Mouse (Mus musculus): ENCODE measurements around the gene Klhl41. TPM values are rescaled to one million over a fixed set of nuclear protein-coding genes. Genes with fewer than 3 reads are reported as not detected.

Gene Klhl41
- polyA plus RNA-seq, 1 experiment from 2014 or later = 0.13 TPM

DNA sequence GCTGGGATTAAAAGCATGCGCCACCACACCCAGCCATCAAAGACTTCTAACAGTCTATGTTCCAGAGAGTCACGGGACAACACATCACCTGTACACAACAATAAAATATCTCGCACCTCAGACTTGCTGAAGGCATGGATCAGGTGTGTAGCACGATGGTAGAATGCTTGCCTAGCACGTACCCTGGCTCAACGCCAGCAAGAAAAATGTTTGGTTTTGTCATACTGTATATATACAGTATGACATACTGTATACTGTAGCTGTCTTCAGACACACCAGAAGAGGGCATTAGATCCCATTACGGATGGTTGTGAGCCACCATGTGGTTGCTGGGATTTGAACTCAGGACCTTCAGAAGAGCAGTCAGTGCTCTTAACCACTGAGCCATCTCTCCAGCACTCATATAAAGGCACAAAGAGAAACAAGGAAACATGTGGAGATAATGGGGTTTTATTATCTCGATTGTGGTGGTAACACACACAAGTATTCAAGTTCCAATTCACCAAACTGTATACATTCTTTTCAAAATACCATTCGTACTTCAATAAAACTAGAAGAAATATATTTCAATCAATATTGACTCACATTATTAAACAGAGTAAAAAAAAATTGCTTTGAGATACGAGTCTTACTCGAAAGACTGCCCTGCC lies 24.8 kb upstream of the Klhl41 start:
- no peaks in the 10 kb centered on the region for H3K9me3 ChIP-seq (replicated peaks; ENCODE audit: control insufficient read depth, low read length)
- DNase-seq (ENCODE audit: low spot score) = no peak

DNA sequence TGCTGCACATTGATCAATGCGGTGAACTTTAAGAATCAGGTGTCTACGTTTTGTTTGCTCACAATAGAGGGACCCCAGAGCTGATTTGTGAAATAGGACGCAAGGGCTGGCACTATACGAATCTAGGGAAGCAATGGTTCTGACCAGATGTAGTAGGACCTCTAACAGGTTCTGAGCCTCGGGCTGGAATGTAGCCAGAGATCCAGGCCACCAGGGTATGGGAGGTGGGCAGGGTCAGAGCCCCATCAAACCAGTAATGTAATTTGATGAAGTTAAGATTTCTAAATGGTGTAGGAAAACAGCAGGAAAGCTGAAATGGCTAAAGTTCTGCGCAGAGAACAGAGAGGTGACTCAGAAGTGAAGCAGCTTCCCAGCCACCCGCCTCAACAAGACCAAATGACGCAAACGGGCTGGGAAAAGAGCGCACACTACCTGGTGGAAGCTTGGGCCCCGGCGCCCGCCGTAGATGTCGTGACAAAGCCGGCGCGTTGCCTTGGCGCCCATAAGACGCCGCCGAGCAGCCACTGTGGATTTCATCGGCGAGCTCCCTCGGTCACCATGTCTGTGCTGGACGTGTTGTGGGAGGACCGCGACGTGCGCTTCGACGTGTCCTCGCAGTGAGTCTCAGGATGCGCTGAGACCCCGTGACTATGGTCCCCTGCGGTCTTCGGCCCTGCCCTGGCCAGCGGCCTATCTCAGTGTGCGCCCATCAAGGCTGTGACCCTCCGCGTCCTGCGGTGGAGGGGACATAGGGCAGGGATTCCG lies 23.0 kb upstream of the Klhl41 start, which contains the start of gene Bbs5:
Gene Bbs5, plus strand, starts transcription at position 446 of the 765 bp plus-strand sequence.
- DNase-seq (ENCODE audit: low spot score) = peak; percentile 96
- no peaks in the 10 kb centered on the region for H3K27me3 ChIP-seq (replicated peaks; ENCODE audit: control insufficient read depth, insufficient read depth, low read length)
- WGBS = 3% methylated on average over 42 of the region's 43 CpGs
- ATAC-seq = peak; percentile 97
- H3K9ac ChIP-seq (ENCODE audit: low read length) = peak within 1 kb of the TSS; percentile 75
- H3K27ac ChIP-seq (ENCODE audit: low read depth, low read length) = no peak within 1 kb of the TSS
- H3K4me2 ChIP-seq (ENCODE audit: low read length) = peak within 1 kb of the TSS; percentile 72
- peak within 1 kb of the TSS; percentile 62 for H3K4me3 ChIP-seq (ENCODE audit: low read depth, low read length)
- no peaks in the 10 kb centered on the region for H3K36me3 ChIP-seq (ENCODE audit: control insufficient read depth, insufficient read depth, low read length)
- H3K9me3 ChIP-seq (replicated peaks; ENCODE audit: control insufficient read depth, low read length) = no peaks in the 10 kb centered on the region
- H3K4me1 ChIP-seq (ENCODE audit: control insufficient read depth, insufficient read depth, low read length) = peaks cover 3% of the 10 kb centered on the region

More for the DNA sequence above, 24.8 kb upstream of the Klhl41 start:
- Histone ChIP-seq H3K9ac (ENCODE audit: low read length) (no peak overlapping the region), H3K4me3 (ENCODE audit: low read depth, low read length) (no peak overlapping the region), H3K27me3 (replicated peaks; ENCODE audit: control insufficient read depth, insufficient read depth, low read length) (no peaks in the 10 kb centered on the region), H3K36me3 (ENCODE audit: control insufficient read depth, insufficient read depth, low read length) (no peaks in the 10 kb centered on the region), H3K4me1 (ENCODE audit: control insufficient read depth, insufficient read depth, low read length) (peaks cover 3% of the 10 kb centered on the region), H3K4me2 (ENCODE audit: low read length) (no peak overlapping the region), H3K27ac (ENCODE audit: low read depth, low read length) (no peak overlapping the region)
- 93% methylated on average over 11 of the region's 11 CpGs for WGBS
- ATAC-seq = no peak

DNA sequence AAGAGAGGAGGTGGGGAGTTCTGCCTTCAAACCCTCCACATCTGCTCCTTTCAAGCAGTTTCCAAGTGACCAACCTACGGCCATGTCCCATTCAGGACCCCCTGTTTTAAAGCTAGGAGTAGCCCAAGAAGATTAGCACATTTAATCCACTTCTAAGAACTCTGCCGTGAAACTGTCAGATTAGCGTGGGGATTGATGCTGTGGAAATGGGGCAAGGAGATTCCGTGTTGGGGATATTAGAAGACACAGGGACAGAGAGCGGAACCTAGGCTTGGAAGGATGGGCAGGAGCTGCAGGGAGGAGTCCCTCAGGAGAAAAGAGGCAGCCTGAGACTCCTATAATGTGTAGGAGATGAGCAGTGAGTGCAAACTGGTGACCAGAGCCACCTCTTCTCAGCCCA lies 20.2 kb upstream of the Klhl41 start:
- no peak overlapping the region for H3K9ac ChIP-seq (ENCODE audit: low read length)
- peaks cover 9% of the 10 kb centered on the region for H3K36me3 ChIP-seq (ENCODE audit: control insufficient read depth, insufficient read depth, low read length)
- H3K4me2 ChIP-seq (ENCODE audit: low read length) = no peak overlapping the region
- WGBS = 81% methylated on average over 5 of the region's 5 CpGs
- H3K4me1 ChIP-seq (ENCODE audit: control insufficient read depth, insufficient read depth, low read length) = peaks cover 3% of the 10 kb centered on the region
- DNase-seq (ENCODE audit: low spot score) (no peak), ATAC-seq (no peak)
- H3K4me3 ChIP-seq (ENCODE audit: low read depth, low read length) = no peak overlapping the region
- no peaks in the 10 kb centered on the region for H3K27me3 ChIP-seq (replicated peaks; ENCODE audit: control insufficient read depth, insufficient read depth, low read length)
- no peaks in the 10 kb centered on the region for H3K9me3 ChIP-seq (replicated peaks; ENCODE audit: control insufficient read depth, low read length)
- H3K27ac ChIP-seq (ENCODE audit: low read depth, low read length) = no peak overlapping the region

DNA sequence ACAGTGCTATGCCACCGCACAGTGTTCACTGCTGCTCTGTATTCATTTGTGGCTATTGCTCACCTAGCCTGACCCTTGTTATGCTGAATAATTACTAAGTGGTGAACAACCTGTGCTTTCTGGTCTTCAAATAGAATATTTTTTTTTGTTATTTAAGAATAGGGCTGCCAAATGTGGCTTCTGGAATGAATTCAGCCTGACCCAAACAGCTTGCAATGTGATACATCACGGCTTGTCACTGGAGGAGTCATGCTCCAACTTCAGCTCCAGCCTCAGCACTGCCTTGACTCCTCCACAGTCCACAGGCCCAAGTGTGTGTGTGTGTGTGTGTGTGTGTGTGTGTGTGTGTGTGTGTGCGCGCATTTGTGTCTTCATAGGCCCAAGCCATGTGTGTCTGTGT lies 10.6 kb upstream of the Klhl41 start:
- DNase-seq (ENCODE audit: low spot score) (no peak), ATAC-seq (no peak)
- Histone ChIP-seq H3K36me3 (ENCODE audit: control insufficient read depth, insufficient read depth, low read length) (peaks cover 44% of the 10 kb centered on the region), H3K9me3 (replicated peaks; ENCODE audit: control insufficient read depth, low read length) (no peaks in the 10 kb centered on the region), H3K4me3 (ENCODE audit: low read depth, low read length) (no peak overlapping the region), H3K27ac (ENCODE audit: low read depth, low read length) (no peak overlapping the region), H3K9ac (ENCODE audit: low read length) (no peak overlapping the region), H3K4me1 (ENCODE audit: control insufficient read depth, insufficient read depth, low read length) (no peaks in the 10 kb centered on the region), H3K4me2 (ENCODE audit: low read length) (no peak overlapping the region), H3K27me3 (replicated peaks; ENCODE audit: control insufficient read depth, insufficient read depth, low read length) (no peaks in the 10 kb centered on the region)
- WGBS = 96% methylated on average over 4 of the region's 4 CpGs

DNA sequence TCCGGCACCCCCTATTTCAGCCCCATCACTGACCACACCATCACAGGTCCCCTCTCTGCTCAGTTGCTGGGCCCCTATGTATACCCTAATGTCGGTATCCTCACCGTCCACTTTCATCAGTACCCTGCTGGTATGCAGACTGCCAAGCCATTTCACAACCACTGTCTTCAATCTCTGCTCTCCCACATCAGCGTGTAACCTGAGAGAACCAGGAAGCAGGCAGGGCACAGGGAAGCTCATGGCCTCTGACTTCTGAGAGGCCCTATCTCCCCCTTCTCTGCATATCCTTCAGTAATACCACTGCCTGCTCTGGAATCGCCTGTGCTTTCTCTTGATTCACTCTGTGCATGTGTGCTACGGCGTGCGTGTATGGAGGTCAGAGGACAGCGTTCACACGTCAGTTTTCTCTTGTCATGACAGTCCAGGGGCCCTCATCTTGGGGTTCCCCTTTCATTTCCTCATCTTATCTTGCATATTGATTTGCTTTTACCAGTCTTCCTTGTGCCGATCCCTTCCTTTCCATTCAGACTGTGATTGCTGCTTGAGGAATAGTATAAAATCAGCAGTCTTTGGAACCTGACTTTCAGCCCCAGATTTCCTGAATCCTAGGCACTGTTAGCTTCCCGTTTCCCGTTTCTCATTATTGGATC lies 6.0 kb upstream of the Klhl41 start:
- H3K27ac ChIP-seq (ENCODE audit: low read depth, low read length) = no peak overlapping the region
- no peak overlapping the region for H3K4me3 ChIP-seq (ENCODE audit: low read depth, low read length)
- H3K27me3 ChIP-seq (replicated peaks; ENCODE audit: control insufficient read depth, insufficient read depth, low read length) = no peaks in the 10 kb centered on the region
- H3K9me3 ChIP-seq (replicated peaks; ENCODE audit: control insufficient read depth, low read length) = no peaks in the 10 kb centered on the region
- ATAC-seq = no peak
- no peak overlapping the region for H3K4me2 ChIP-seq (ENCODE audit: low read length)
- 92% methylated on average over 13 of the region's 13 CpGs for WGBS
- no peak overlapping the region for H3K9ac ChIP-seq (ENCODE audit: low read length)
- H3K4me1 ChIP-seq (ENCODE audit: control insufficient read depth, insufficient read depth, low read length) = no peaks in the 10 kb centered on the region
- H3K36me3 ChIP-seq (ENCODE audit: control insufficient read depth, insufficient read depth, low read length) = peaks cover 29% of the 10 kb centered on the region
- no peak for DNase-seq (ENCODE audit: low spot score)

DNA sequence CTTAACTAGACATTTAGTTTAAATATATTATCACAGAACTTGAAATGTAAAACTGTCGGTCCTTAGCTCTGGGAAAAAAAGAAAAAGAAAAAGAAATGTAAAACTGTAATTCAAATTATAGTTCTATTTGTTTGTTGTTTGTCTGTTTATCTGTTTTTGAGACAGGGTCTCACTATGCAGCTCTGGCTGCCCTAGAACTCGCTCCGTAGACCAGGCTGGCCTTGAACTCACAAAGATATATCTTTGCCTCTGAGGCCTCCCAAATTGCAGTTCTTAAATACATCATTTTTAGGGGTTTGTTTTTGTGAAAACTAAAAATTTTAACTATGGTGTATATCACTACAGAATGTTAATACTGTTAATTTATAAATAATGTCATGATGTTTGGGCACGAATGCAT lies 2.3 kb upstream of the Klhl41 start:
- DNase-seq (ENCODE audit: low spot score) (no peak), ATAC-seq (no peak)
- H3K27me3 ChIP-seq (replicated peaks; ENCODE audit: control insufficient read depth, insufficient read depth, low read length) = no peaks in the 10 kb centered on the region
- H3K4me3 ChIP-seq (ENCODE audit: low read depth, low read length) = no peak overlapping the region
- H3K4me1 ChIP-seq (ENCODE audit: control insufficient read depth, insufficient read depth, low read length) = no peaks in the 10 kb centered on the region
- H3K36me3 ChIP-seq (ENCODE audit: control insufficient read depth, insufficient read depth, low read length) = peaks cover 22% of the 10 kb centered on the region
- H3K9me3 ChIP-seq (replicated peaks; ENCODE audit: control insufficient read depth, low read length) = no peaks in the 10 kb centered on the region
- no peak overlapping the region for H3K27ac ChIP-seq (ENCODE audit: low read depth, low read length)
- no peak overlapping the region for H3K4me2 ChIP-seq (ENCODE audit: low read length)
- no peak overlapping the region for H3K9ac ChIP-seq (ENCODE audit: low read length)
- 94% methylated on average over 4 of the region's 4 CpGs for WGBS

DNA sequence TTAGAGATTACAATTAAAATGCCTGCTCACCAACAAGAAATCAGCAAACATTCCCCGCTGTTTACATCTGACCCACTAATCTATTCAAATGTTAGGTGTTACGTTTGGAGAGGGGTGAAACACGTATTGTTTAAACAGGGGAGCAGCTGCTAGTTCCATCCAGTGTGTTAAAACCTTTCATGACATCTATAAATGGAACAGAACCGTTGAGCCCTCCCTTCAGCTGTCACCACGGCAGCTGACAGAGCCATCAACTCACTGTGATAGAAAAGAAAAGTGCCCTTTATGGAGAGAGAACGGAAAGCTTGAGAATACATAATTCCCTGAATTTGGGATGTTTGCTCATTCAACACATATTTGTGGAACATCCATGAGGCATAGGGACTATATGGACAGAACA lies 1.5 kb upstream of the Klhl41 start:
- DNase-seq (ENCODE audit: low spot score) = no peak
- H3K4me3 ChIP-seq (ENCODE audit: low read depth, low read length) = no peak overlapping the region
- 64% methylated on average over 6 of the region's 6 CpGs for WGBS
- no peaks in the 10 kb centered on the region for H3K27me3 ChIP-seq (replicated peaks; ENCODE audit: control insufficient read depth, insufficient read depth, low read length)
- H3K36me3 ChIP-seq (ENCODE audit: control insufficient read depth, insufficient read depth, low read length) = peaks cover 19% of the 10 kb centered on the region
- H3K9ac ChIP-seq (ENCODE audit: low read length) = no peak overlapping the region
- no peak overlapping the region for H3K4me2 ChIP-seq (ENCODE audit: low read length)
- H3K9me3 ChIP-seq (replicated peaks; ENCODE audit: control insufficient read depth, low read length) = no peaks in the 10 kb centered on the region
- no peak for ATAC-seq
- H3K27ac ChIP-seq (ENCODE audit: low read depth, low read length) = no peak overlapping the region
- no peaks in the 10 kb centered on the region for H3K4me1 ChIP-seq (ENCODE audit: control insufficient read depth, insufficient read depth, low read length)

DNA sequence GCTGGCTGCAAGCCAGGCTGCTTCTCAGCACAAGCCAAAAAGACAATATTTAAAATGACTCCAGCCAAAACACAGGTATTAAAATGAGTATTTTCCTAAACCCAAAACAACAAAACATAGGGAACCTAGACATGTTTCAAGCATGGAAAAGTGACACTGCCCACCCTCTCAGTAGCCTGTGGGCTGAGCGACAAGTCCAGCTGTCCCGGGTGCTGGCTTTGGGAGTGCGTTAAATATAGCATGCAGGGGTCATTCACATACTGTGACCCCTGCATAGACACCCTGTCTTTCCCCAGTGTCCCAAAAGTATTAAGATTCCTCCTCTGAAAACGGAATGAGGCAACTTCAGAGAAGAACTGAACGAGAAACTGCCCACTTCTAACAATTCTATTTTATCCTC lies 3.8 kb downstream of the Klhl41 start:
- H3K4me1 ChIP-seq (ENCODE audit: control insufficient read depth, insufficient read depth, low read length) = no peaks in the 10 kb centered on the region
- H3K27me3 ChIP-seq (replicated peaks; ENCODE audit: control insufficient read depth, insufficient read depth, low read length) = no peaks in the 10 kb centered on the region
- no peaks in the 10 kb centered on the region for H3K9me3 ChIP-seq (replicated peaks; ENCODE audit: control insufficient read depth, low read length)
- H3K4me2 ChIP-seq (ENCODE audit: low read length) = no peak overlapping the region
- H3K9ac ChIP-seq (ENCODE audit: low read length) = no peak overlapping the region
- ATAC-seq = no peak
- no peak for DNase-seq (ENCODE audit: low spot score)
- H3K36me3 ChIP-seq (ENCODE audit: control insufficient read depth, insufficient read depth, low read length) = 0 out of 2 replicates have a peak, but pooled peaks cover 3% of the 10 kb centered on the region
- H3K27ac ChIP-seq (ENCODE audit: low read depth, low read length) = no peak overlapping the region
- 75% methylated on average over 5 of the region's 5 CpGs for WGBS
- no peak overlapping the region for H3K4me3 ChIP-seq (ENCODE audit: low read depth, low read length)

DNA sequence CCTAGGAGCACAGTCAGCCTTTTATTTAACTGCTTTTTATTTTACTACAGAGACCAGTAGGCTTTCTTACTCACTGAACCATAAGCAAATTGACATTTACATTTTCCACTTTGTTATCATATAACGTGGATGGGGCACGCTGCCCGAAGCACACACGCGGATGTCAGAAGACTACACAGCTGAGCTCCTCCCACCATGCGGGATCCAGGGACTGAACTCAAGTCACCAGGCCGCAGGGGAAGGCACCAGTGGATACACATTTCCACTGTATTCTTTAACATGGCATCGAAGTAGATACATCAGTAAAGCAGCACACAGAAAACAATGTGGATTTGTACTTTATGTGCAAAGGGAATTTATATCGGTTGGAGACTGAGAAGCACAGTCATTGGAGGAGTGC lies 5.3 kb downstream of the Klhl41 start:
- H3K4me3 ChIP-seq (ENCODE audit: low read depth, low read length) = no peak overlapping the region
- no peaks in the 10 kb centered on the region for H3K9me3 ChIP-seq (replicated peaks; ENCODE audit: control insufficient read depth, low read length)
- H3K9ac ChIP-seq (ENCODE audit: low read length) = no peak overlapping the region
- H3K27ac ChIP-seq (ENCODE audit: low read depth, low read length) = no peak overlapping the region
- H3K4me2 ChIP-seq (ENCODE audit: low read length) = no peak overlapping the region
- 77% methylated on average over 9 of the region's 9 CpGs for WGBS
- ATAC-seq (no peak), DNase-seq (ENCODE audit: low spot score) (no peak)
- H3K4me1 ChIP-seq (ENCODE audit: control insufficient read depth, insufficient read depth, low read length) = no peaks in the 10 kb centered on the region
- 0 out of 2 replicates have a peak, but pooled peaks cover 3% of the 10 kb centered on the region for H3K36me3 ChIP-seq (ENCODE audit: control insufficient read depth, insufficient read depth, low read length)
- no peaks in the 10 kb centered on the region for H3K27me3 ChIP-seq (replicated peaks; ENCODE audit: control insufficient read depth, insufficient read depth, low read length)

All from forebrain, embryonic 14.5 days (tissue).